Mouse (Mus musculus) adrenal gland, adult (tissue): ENCODE measurements around the gene Grm8.
A peak's percentile ranks its signal among the peaks of the same experiment; 100 is the strongest.
"Not testable (repeated sequence)": the region's sequence is repeated elsewhere in the genome, so short reads cannot be mapped to it uniquely, and the experiment has no call there.

Experiments used
- DNase-seq, 2 experiments: peaks; one replicate each; pipeline ENCODE4 v3.0.0; 2022 to 2023; ENCODE audit warnings: low spot score in 1 of 2; ENCODE audit not compliant: inconsistent age in 2 of 2

The Grm8 gene

GRCm38 (mm10) chr6:27888391-27888790 lies 246.6 kb downstream of the Grm8 start:
- no peak for DNase-seq

- DNase-seq, result no peak
Measured at GRCm38 (mm10) chr6:27887922-27888321, 247.1 kb downstream of the Grm8 start.

- DNase-seq, result no peak
Measured at GRCm38 (mm10) chr6:27885786-27886185, 249.2 kb downstream of the Grm8 start.

DNA sequence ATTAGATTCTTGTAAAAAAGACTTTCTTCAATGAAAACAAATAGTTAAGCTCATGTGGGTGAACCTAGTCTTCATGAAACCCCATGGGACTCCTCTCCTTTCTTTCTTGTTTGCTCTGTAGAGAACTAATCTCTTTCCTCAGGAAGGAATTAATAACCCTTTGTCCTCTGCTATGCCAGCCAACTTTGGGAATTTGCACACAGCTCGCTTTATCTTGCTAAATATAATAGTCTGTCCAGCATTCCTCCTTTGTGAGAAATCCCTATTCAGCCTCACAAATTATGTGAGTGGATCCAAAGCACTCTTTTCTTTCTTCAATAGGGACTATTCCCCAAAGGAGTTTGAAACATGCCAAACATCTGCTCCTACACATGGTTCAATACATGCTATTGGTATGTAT lies 285.3 kb downstream of the Grm8 start:
- DNase-seq, result no peak

DNA sequence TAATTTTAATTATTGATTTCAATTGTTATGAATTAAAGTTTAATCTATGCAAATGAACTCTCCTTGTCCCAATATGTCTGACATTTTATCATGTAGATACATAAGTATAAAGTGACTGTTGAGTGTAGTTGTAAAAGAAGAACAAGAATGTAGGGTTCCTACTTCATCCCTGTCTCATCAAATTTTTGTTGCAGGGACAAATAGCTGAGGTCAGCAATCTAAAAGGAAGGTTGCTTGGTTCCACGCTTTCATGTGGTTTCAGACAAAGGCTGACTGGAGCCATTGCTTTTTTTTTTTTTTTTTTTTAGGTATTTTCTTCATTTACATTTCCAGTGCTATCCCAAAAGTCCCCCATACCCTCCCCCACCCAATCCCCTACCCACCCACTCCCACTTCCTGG lies 298.8 kb downstream of the Grm8 start:
- DNase-seq, result no peak

DNA sequence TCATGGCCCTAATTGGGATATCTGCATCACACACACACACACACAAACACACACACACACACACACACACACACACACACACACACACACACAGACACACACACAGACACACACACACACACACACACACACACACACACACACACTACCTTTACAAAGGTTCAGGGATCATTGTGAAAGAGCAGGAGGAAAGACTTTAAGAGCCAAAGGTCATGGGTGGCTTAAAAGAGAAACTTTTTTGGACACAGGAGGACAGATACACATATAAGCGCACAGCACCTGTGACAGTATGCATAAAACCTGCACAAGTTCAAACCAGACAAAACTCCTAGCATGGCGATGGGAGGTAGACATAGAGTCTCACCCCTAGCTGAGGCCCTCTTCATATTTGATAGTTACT lies 315.2 kb downstream of the Grm8 start:
- not testable (repeated sequence) for DNase-seq

- DNase-seq, result peak in 1 of 2 experiments; percentile 23
Measured at GRCm38 (mm10) chr6:27812789-27813188, 322.2 kb downstream of the Grm8 start.

- no peak for DNase-seq
Measured at GRCm38 (mm10) chr6:27809996-27810395, 325.0 kb downstream of the Grm8 start.

- DNase-seq, result no peak
Measured at GRCm38 (mm10) chr6:27806741-27807140, 328.2 kb downstream of the Grm8 start.

DNA sequence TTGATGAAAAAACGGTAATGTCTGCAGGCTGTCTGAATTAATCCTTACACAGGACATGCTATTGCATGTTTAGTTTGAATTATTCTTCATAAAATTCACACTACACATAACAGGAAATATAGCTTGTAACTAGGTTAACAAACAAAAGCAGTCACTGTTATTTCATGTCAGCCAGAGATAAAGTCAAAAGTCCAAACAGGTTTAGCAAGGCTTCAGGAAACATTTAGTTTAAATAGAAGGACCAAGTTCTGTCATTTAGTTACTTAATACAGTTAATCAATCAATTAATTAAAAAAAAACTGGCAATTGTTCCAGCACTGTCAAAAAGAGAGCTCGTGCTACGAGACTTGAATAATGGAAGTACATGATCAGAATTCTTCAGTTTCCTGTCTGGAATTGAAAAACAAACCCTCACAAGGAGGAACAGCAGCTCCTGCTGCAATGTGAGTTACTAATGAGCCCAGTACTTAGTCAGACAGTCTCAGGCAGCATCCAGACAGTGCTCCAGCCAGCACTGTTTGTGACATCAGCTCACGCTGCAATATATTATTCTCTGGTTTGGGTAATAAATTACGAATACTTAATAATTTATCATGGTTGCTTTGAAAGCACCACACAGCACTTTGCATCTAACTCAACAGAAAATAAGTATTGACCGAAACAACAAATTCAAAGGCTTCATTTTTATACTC lies 334.0 kb downstream of the Grm8 start:
- DNase-seq, result no peak

GRCm38 (mm10) chr6:27798735-27799134 lies 336.2 kb downstream of the Grm8 start:
- DNase-seq, result no peak

DNA sequence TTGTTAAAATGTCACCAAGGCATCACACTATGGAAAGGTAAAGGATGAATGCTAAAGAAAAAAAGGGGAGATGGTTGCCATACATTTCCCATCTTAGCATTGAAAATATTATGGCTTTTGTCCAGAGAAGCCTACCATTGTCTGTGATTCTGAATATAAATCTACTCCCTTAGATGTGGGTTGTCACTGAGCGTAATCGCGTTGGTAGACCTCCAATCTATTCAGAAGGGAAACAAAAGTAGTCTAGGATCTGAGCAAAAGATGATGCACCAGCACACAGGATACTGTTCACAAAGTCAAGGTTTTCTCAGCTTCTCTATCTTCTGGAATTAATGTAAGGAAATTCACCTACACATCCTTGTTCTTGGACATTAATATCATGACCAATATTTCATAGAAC lies 345.4 kb downstream of the Grm8 start:
- no peak for DNase-seq

GRCm38 (mm10) chr6:27789151-27789550 lies 345.8 kb downstream of the Grm8 start:
- no peak for DNase-seq

- DNase-seq, result peak in 1 of 2 experiments; percentile 28
Measured at GRCm38 (mm10) chr6:27782251-27782650, 352.7 kb downstream of the Grm8 start.

DNA sequence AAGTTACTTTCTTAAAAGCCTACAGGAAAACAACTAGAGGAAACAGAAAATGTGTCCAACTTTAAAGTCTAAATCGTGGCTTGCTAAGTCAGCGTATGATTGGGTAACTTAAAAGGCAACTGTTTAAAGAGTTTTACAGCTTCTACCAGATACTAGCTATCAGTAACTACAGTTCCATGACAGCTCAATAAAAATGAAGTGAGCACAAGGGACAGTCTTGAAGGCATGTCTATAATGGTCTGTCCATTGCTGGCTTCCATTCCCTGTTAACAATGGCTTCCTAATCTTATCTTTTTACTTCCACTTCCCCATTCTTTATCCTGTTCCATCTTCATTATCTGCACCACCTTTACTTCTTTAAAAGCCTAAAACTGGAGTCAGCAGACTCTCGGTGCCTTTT lies 353.6 kb downstream of the Grm8 start:
- DNase-seq, result no peak

DNA sequence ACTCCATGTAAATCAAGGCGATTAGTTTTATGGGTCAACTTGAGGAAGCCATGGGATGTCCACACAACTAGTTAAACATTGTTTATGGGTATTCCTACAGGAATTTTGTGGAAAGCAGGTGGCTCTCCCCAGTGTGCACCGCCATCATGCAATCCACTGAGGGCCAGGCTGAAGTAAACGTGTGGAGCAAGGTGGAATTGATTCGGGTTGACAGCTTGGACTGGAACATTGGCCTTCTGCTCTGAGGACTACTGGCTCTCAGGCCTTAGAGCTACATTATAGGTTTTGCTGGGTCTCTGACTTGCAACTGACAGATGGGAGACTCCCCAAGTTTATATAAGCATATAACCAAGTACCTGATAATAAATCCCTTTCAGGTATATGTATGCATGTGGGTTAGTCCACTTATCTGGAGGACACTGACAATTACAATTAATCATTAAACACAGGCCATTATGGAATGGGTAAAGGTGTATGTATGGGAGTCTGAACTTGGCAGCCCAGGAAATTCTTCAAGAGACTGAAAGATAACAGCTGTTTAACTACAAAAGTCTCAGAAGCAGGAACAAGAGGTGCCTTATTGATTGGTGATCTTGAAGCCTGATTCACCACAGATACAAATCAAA lies 359.2 kb downstream of the Grm8 start:
- no peak for DNase-seq

DNA sequence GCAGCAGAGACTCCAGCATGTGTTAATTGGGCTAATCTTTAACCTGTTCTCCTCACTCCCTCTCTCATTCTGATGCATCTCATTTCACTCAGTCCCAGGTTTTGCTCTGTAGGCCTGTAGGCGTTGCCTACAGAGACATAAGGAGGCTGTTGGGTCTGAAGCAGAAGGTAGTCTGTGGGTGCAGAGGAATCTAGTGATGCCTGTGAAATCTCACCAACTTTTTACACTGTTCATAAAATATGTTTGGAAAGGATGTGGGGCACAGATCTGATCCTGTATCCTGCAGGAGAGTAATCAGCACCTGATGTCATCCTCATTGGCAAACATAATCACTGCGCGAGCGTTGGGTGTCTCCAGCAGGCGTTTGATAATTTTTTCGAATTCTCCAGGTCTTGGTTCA lies 372.9 kb downstream of the Grm8 start:
- DNase-seq, result no peak

DNA sequence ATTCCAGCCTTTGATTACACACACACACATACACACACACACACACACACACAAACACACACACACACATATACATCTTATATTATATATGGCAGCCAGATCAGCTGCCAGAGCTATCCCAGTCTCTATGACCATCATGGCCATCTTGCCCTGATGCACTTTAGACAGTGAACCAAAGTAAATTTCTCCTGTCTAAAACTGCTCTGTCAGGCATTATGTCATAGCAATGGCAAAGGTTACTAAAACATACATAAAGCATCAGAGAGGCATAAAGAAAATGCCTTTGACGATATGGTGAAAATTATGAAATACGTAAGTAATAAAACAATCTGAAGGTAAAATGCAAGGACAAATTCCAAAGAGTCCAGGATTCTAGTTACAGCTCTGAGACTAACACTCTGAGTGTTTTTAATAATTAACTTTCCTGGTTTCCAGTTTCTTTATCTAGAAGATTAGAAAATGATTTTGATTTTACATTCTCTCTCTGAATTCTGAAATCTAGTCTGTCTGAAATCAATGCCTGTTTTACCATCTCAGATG lies 381.6 kb downstream of the Grm8 start:
- no peak for DNase-seq

DNA sequence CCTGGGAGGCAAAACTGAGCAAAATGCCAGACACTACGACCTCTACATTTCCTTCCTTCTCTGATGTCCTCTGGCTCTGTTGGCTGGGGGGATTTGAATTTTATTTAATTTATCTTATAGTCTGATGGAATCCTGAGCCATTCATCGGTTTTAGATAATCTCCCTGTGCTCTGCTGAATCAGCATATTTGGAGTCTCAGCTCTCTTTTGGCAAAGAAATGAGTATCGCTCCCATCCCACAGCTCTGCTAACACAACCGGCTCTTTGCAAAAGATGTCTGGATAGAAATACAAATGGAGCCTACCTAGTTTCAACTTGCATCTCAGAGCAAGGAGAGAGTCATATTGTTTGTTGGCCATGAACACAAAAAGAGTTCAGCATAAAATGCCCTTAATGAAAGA lies 388.5 kb downstream of the Grm8 start:
- DNase-seq, result no peak

DNA sequence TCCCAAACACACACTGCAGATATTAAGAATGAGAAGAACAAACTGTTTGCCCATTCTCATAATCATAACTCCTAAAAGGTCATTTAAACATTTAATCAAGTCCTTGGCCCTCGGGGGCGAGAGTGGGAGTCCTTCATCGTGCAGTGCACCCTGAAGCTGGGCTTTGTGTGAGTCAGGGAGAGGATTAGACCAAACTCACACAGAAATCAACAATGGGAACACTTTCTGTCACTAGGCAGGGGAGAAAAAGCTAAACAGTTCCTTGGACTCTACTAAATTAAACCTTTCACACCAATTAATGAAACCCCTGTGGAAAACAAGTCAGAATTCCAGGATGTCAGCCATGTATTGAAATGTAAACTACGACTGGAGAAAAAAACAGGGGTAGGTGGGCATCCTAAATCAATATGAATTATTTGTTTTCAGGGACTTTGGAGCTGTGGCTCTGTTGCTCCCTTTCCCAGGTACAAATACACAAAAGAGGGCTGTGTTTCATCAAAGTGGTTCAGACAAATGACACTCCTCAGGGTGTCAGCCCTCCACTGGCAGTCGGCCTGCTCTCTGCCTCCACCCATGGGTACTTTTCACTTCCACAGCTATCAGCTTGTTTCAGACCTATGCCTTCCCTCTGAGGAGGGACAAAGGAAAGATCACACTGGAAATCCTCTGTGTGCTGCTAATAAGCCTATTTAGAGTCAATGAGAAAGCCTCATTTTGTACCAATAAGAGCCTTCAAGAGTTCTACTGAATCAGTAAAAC lies 389.1 kb downstream of the Grm8 start:
- DNase-seq, result no peak

- DNase-seq, result no peak
Measured at GRCm38 (mm10) chr6:27689382-27689781, 445.6 kb downstream of the Grm8 start.
